Mouse (Mus musculus) monocyte, adult 59 days (primary cell): ENCODE results near the gene Olfr1065. TPM values are rescaled to one million over a fixed set of nuclear protein-coding genes. Genes with fewer than 3 reads are reported as not detected.

Experiments
- total RNA-seq, 2 experiments: library from RNA; stranded (reverse); gene quantifications; one replicate each; pipeline ENCODE4 v1.2.4; 2023

Gene Olfr1065
- not detected for total RNA-seq

GRCm38 (mm10) chr2:86450491-86450890 lies at the start of gene Olfr1065:
Gene Olfr1065 (minus strand): TSS chr2:86450591.

GRCm38 (mm10) chr2:86487286-86487685 lies 36.9 kb upstream of the Olfr1065 start, which contains the start of gene Olfr228:
Gene Olfr228 (minus strand): TSS chr2:86487386.

GRCm38 (mm10) chr2:86456169-86456568 lies 5.8 kb upstream of the Olfr1065 start, which contains the start of gene Olfr1066:
Gene Olfr1066 (minus strand): TSS chr2:86456269.

GRCm38 (mm10) chr2:86426649-86427048 lies 23.7 kb downstream of the Olfr1065 start, which contains the start of gene Olfr1062:
Gene Olfr1062 (minus strand): TSS chr2:86426749.

GRCm38 (mm10) chr2:86413950-86414349 lies 36.4 kb downstream of the Olfr1065 start, which contains the start of gene Olfr1061:
Gene Olfr1061 (minus strand): TSS chr2:86414050.

Other genes starting within 250 kb of the Olfr1065 start
- gene Olfr1045, start 247.6 kb downstream of the Olfr1065 start, total RNA-seq: not detected
- not detected for gene Olfr1046, start 231.3 kb downstream of the Olfr1065 start, total RNA-seq
- gene Olfr1047, start 219.2 kb downstream of the Olfr1065 start, total RNA-seq: not detected
- not detected for gene Olfr1048, start 210.3 kb downstream of the Olfr1065 start, total RNA-seq
- not detected for gene Olfr1049, start 192.3 kb downstream of the Olfr1065 start, total RNA-seq
- gene Olfr1051, start 171.5 kb downstream of the Olfr1065 start, total RNA-seq: not detected
- not detected for gene Olfr1052, start 158.1 kb downstream of the Olfr1065 start, total RNA-seq
- gene Olfr1053, start 135.3 kb downstream of the Olfr1065 start, total RNA-seq: not detected
- gene Olfr1054, start 115.2 kb downstream of the Olfr1065 start, total RNA-seq: not detected
- gene Olfr1055, start 100.3 kb downstream of the Olfr1065 start, total RNA-seq: not detected
- gene Olfr1056, start 88.1 kb downstream of the Olfr1065 start, total RNA-seq: not detected
- not detected for gene Olfr1057, start 72.2 kb downstream of the Olfr1065 start, total RNA-seq
- not detected for gene Olfr1058, start 62.0 kb downstream of the Olfr1065 start, total RNA-seq
- not detected for gene Olfr1061, start 36.5 kb downstream of the Olfr1065 start, total RNA-seq
- gene Olfr1062, start 23.8 kb downstream of the Olfr1065 start, total RNA-seq: not detected
- not detected for gene Olfr1066, start 5.7 kb upstream of the Olfr1065 start, total RNA-seq
- gene Olfr228, start 36.8 kb upstream of the Olfr1065 start, total RNA-seq: not detected
- not detected for gene Olfr1076, start 57.9 kb upstream of the Olfr1065 start, total RNA-seq
- not detected for gene Olfr1079, start 91.9 kb upstream of the Olfr1065 start, total RNA-seq
- gene Olfr1080, start 107.6 kb upstream of the Olfr1065 start, total RNA-seq: not detected
- not detected for gene Olfr1082, start 148.4 kb upstream of the Olfr1065 start, total RNA-seq
- not detected for gene Olfr1084, start 189.1 kb upstream of the Olfr1065 start, total RNA-seq
- gene Olfr1085, start 211.4 kb upstream of the Olfr1065 start, total RNA-seq: not detected
- gene Olfr1086, start 229.5 kb upstream of the Olfr1065 start, total RNA-seq: not detected
- gene Olfr1087, start 247.8 kb upstream of the Olfr1065 start, total RNA-seq: not detected